Mouse (Mus musculus): ENCODE data around the gene 1700025G04Rik. TPM values are rescaled to one million over a fixed set of nuclear protein-coding genes. Genes with fewer than 3 reads are reported as not detected.

Gene 1700025G04Rik
- polyA plus RNA-seq, 1 experiment from 2014 or later = 2.3 TPM

DNA sequence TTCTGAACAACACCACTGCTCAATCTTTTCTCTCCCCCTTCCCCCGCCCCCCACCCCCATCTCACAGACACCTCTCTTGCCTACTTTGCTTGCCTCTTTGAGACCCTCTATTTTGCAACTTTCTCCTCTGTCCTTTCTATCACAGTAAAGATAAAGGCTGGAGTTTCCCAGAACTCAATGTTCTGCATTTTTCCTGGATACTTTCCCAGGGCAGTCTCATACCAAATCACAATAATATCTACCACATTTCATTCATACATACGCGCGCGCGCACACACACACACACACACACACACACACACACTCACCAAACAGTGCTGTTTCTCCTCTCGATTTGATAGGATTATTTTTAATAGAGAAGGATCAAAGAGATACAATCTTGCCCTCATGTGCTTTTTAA, 8.8 kb downstream of the 1700025G04Rik start:
- ATAC-seq (ENCODE audit: low read depth) = no peak
- H3K4me2 ChIP-seq (ENCODE audit: low read depth, low read length) = no peak overlapping the region
- H3K27me3 ChIP-seq (ENCODE audit: control insufficient read depth, insufficient read depth, low read depth, low read length) = no peaks in the 10 kb centered on the region; the same call in 1 of the 2 replicates
- H3K36me3 ChIP-seq (ENCODE audit: control insufficient read depth, insufficient read depth) = no peaks in the 10 kb centered on the region
- H3K27ac ChIP-seq (ENCODE audit: low read length) = no peak overlapping the region
- H3K4me3 ChIP-seq (ENCODE audit: low read depth, low read length) = no peak overlapping the region
- WGBS (ENCODE audit: insufficient replicate concordance) = 87% methylated on average over 7 of the region's 7 CpGs
- no peaks in the 10 kb centered on the region for H3K9me3 ChIP-seq (replicated peaks; ENCODE audit: control insufficient read depth, low read length)
- H3K9ac ChIP-seq (ENCODE audit: low read depth, low read length) = no peak overlapping the region
- H3K4me1 ChIP-seq (ENCODE audit: control insufficient read depth, low read depth, low read length) = no peaks in the 10 kb centered on the region; the same call in 1 of the 2 replicates

DNA sequence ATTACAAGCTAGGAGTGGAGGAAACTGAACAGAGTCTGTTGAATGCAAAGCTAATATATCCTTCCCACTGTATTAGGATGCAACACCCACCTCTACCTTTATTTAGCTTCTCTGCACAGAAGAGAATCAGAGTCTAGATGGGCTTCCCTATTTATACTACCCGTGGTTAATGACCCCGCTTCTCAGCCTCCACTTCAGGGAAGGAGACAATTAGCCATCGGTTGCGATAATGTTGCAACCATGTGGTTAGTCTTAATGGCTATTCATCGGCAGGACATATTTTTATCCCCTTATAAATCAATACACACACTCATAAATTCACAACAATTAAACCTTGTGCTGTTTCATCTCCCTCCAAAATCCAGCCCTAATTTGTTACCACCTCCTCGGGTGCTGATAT, 9.7 kb downstream of the 1700025G04Rik start:
- no peaks in the 10 kb centered on the region for H3K36me3 ChIP-seq (ENCODE audit: control insufficient read depth, insufficient read depth)
- ATAC-seq (ENCODE audit: low read depth) = no peak
- no peaks in the 10 kb centered on the region for H3K9me3 ChIP-seq (replicated peaks; ENCODE audit: control insufficient read depth, low read length)
- H3K27ac ChIP-seq (ENCODE audit: low read length) = no peak overlapping the region
- no peak overlapping the region for H3K4me3 ChIP-seq (ENCODE audit: low read depth, low read length)
- 52% methylated on average over 6 of the region's 6 CpGs for WGBS (ENCODE audit: insufficient replicate concordance)
- no peak overlapping the region for H3K9ac ChIP-seq (ENCODE audit: low read depth, low read length)
- H3K4me1 ChIP-seq (ENCODE audit: control insufficient read depth, low read depth, low read length) = no peaks in the 10 kb centered on the region; the same call in 1 of the 2 replicates
- no peaks in the 10 kb centered on the region; the same call in 1 of the 2 replicates for H3K27me3 ChIP-seq (ENCODE audit: control insufficient read depth, insufficient read depth, low read depth, low read length)
- H3K4me2 ChIP-seq (ENCODE audit: low read depth, low read length) = no peak overlapping the region

DNA sequence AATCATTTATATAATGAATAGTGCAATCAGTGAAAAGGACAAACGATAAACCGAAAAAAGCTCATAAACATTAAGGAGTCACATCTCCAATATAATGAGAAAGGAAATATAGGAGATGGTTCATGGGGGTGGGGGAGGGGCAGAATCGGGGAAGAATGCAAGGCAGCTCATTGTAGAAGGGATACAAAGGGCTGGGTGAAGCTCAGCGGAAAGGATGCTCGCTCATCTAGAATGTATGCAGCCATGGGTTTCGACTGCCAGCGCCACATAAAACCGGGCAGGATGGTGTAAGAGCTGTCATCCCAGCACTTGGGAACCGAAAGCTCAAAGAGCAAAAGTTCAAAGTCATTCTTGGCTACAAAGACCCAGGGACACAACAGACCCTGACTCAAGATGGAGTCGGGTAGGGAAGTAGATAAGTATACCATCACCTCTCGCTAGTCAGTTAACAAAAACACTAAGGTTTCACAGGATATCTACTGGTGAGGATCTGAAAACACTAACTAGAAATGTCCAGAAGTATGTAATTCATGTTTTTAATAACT, 12.7 kb downstream of the 1700025G04Rik start:
- H3K27me3 ChIP-seq (ENCODE audit: control insufficient read depth, insufficient read depth, low read depth, low read length) = no peaks in the 10 kb centered on the region

DNA sequence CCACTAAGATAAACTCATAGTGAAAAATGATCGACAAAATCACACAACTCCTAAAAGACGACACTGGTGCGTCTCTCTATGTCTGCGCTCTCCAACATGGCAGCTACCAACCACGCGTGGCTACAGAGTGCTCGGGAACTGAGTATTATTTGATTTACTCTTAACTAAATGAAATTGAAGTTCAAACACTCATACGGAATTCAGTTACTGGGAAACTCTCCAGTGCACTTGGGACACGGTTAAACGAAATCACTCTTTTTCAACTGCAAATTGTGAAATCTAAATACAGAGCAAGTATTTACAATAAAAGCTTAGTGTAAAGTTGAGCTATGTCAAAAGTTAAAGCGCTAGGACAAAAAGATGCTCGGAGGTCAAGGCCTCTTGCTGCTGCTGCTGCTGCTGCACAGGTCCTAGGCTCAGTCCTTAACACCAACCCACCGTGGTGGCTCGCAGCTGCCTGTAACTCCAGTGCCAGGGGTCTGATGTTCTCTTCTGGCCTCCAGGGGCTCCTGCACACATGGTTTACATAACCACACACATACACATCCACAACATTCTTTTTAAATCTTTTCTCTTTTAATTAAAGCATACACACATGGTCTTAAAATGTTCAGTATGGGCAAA, 13.6 kb downstream of the 1700025G04Rik start:
- H3K4me3 ChIP-seq (ENCODE audit: low read depth, low read length) = no peak overlapping the region
- no peaks in the 10 kb centered on the region for H3K4me1 ChIP-seq (ENCODE audit: control insufficient read depth, low read depth, low read length)
- WGBS (ENCODE audit: insufficient replicate concordance) = 73% methylated on average over 14 of the region's 14 CpGs
- H3K27ac ChIP-seq (ENCODE audit: low read length) = no peak overlapping the region
- no peak overlapping the region for H3K9ac ChIP-seq (ENCODE audit: low read depth, low read length)
- no peaks in the 10 kb centered on the region for H3K36me3 ChIP-seq (ENCODE audit: control insufficient read depth, insufficient read depth)
- H3K4me2 ChIP-seq (ENCODE audit: low read depth, low read length) = no peak overlapping the region
- no peaks in the 10 kb centered on the region for H3K27me3 ChIP-seq (ENCODE audit: control insufficient read depth, insufficient read depth, low read depth, low read length)
- ATAC-seq (ENCODE audit: low read depth) = no peak
- H3K9me3 ChIP-seq (replicated peaks; ENCODE audit: control insufficient read depth, low read length) = no peaks in the 10 kb centered on the region

More for the DNA sequence above, 12.7 kb downstream of the 1700025G04Rik start:
- H3K4me3 ChIP-seq (ENCODE audit: low read depth, low read length) = no peak overlapping the region
- no peak overlapping the region for H3K27ac ChIP-seq (ENCODE audit: low read length)
- 66% methylated on average over 11 of the region's 11 CpGs for WGBS (ENCODE audit: insufficient replicate concordance)
- no peaks in the 10 kb centered on the region for H3K9me3 ChIP-seq (replicated peaks; ENCODE audit: control insufficient read depth, low read length)
- H3K9ac ChIP-seq (ENCODE audit: low read depth, low read length) = no peak overlapping the region
- no peak for ATAC-seq (ENCODE audit: low read depth)
- no peak overlapping the region for H3K4me2 ChIP-seq (ENCODE audit: low read depth, low read length)
- no peaks in the 10 kb centered on the region for H3K36me3 ChIP-seq (ENCODE audit: control insufficient read depth, insufficient read depth)
- no peaks in the 10 kb centered on the region for H3K4me1 ChIP-seq (ENCODE audit: control insufficient read depth, low read depth, low read length)

DNA sequence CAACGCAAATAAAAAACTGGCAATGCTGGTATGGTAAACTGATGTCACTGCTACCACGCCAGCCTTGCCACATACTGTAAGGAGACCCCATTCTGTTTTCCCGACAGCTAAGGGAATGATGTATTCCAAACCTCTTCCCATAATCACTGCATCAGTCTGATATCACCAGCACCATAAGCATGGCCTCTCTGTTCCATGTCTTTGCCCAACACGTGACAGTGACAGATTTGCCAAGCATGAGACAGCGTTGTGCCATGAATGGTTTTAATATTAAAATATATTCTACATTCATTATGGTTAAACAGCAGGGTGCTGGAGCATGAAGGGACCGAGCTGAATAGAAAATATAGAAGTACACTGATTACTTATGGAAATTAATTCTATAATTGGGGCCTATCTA, 14.2 kb downstream of the 1700025G04Rik start:
- Histone ChIP-seq H3K4me1 (ENCODE audit: control insufficient read depth, low read depth, low read length) (no peaks in the 10 kb centered on the region), H3K9ac (ENCODE audit: low read depth, low read length) (no peak overlapping the region), H3K27ac (ENCODE audit: low read length) (no peak overlapping the region), H3K4me2 (ENCODE audit: low read depth, low read length) (no peak overlapping the region), H3K4me3 (ENCODE audit: low read depth, low read length) (no peak overlapping the region), H3K36me3 (ENCODE audit: control insufficient read depth, insufficient read depth) (no peaks in the 10 kb centered on the region), H3K27me3 (ENCODE audit: control insufficient read depth, insufficient read depth, low read depth, low read length) (no peaks in the 10 kb centered on the region), H3K9me3 (replicated peaks; ENCODE audit: control insufficient read depth, low read length) (no peaks in the 10 kb centered on the region)
- WGBS (ENCODE audit: insufficient replicate concordance) = 69% methylated on average over 6 of the region's 6 CpGs
- ATAC-seq (ENCODE audit: low read depth) = no peak

DNA sequence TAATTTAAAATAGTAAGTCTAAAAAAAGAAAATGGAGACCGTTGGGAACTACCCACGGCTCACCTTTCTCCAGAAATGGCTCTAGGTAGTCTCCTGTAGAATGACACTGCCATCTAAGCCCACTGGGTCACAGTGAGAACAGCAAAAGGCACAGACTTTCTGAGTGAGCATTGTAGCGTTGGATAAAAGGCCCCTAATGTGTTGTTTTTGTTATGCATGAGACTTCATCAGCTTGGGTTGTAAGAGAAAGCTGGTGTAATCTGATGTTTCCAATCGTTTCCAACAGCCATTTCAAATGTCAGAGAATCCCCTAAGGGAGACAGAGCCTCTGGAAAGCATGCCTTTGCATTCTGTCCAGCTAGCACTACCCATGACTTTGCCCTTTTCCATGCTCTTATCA, 19.5 kb downstream of the 1700025G04Rik start:
- Histone ChIP-seq H3K36me3 (ENCODE audit: control insufficient read depth, insufficient read depth) (no peaks in the 10 kb centered on the region), H3K9me3 (replicated peaks; ENCODE audit: control insufficient read depth, low read length) (no peaks in the 10 kb centered on the region), H3K4me3 (ENCODE audit: low read depth, low read length) (no peak overlapping the region), H3K9ac (ENCODE audit: low read depth, low read length) (no peak overlapping the region), H3K4me1 (ENCODE audit: control insufficient read depth, low read depth, low read length) (no peaks in the 10 kb centered on the region), H3K4me2 (ENCODE audit: low read depth, low read length) (no peak overlapping the region), H3K27ac (ENCODE audit: low read length) (no peak overlapping the region), H3K27me3 (ENCODE audit: control insufficient read depth, insufficient read depth, low read depth, low read length) (no peaks in the 10 kb centered on the region)
- WGBS (ENCODE audit: insufficient replicate concordance) = 54% methylated on average over 4 of the region's 4 CpGs
- no peak for ATAC-seq (ENCODE audit: low read depth)

DNA sequence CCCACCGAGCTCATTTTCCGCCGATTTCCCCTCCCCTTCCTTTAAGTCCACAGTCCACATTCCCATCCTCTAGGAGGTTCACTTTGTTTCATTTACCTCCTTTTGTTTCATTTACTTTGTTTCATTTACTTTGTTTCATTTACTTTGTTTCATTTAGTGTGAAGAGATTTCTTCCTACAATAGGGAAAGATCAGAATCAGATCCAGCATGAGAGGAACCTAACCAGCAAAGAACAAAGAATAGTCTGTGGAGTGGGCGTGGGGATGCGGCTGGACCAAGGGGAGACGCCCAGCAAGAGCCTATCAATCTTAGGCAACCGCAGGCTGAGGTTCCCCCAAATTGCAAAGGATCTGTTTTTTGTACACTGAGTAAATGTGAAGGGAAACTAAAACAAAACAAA, 20.2 kb downstream of the 1700025G04Rik start:
- Histone ChIP-seq H3K9ac (ENCODE audit: low read depth, low read length) (no peak overlapping the region), H3K4me2 (ENCODE audit: low read depth, low read length) (no peak overlapping the region), H3K4me3 (ENCODE audit: low read depth, low read length) (no peak overlapping the region), H3K36me3 (ENCODE audit: control insufficient read depth, insufficient read depth) (no peaks in the 10 kb centered on the region), H3K27ac (ENCODE audit: low read length) (no peak overlapping the region), H3K4me1 (ENCODE audit: control insufficient read depth, low read depth, low read length) (no peaks in the 10 kb centered on the region), H3K9me3 (replicated peaks; ENCODE audit: control insufficient read depth, low read length) (no peaks in the 10 kb centered on the region), H3K27me3 (ENCODE audit: control insufficient read depth, insufficient read depth, low read depth, low read length) (no peaks in the 10 kb centered on the region)
- no peak for ATAC-seq (ENCODE audit: low read depth)
- WGBS (ENCODE audit: insufficient replicate concordance) = 69% methylated on average over 7 of the region's 7 CpGs

DNA sequence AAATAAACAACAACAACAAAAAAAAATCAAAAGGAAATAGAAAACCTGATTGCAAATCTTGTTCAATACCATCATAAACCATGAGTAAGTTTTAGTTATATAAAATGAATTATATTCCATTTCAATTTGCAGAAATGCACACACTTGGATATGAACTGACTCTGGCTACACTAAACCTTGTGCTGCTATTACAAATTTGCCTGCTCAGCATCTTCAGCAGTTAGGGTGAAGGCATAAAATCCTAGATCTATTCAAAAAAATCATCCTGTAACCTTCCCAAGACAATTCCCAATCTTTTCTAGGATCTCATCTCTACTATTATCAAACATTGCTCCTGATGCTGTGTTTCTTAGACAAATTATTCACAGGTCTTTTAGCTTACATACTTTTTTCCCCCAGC, 22.0 kb downstream of the 1700025G04Rik start:
- no peak for ATAC-seq (ENCODE audit: low read depth)
- Histone ChIP-seq H3K36me3 (ENCODE audit: control insufficient read depth, insufficient read depth) (no peaks in the 10 kb centered on the region), H3K4me3 (ENCODE audit: low read depth, low read length) (no peak overlapping the region), H3K27ac (ENCODE audit: low read length) (no peak overlapping the region), H3K9ac (ENCODE audit: low read depth, low read length) (no peak overlapping the region), H3K27me3 (ENCODE audit: control insufficient read depth, insufficient read depth, low read depth, low read length) (no peaks in the 10 kb centered on the region), H3K4me1 (ENCODE audit: control insufficient read depth, low read depth, low read length) (no peaks in the 10 kb centered on the region), H3K9me3 (replicated peaks; ENCODE audit: control insufficient read depth, low read length) (no peaks in the 10 kb centered on the region), H3K4me2 (ENCODE audit: low read depth, low read length) (no peak overlapping the region)

DNA sequence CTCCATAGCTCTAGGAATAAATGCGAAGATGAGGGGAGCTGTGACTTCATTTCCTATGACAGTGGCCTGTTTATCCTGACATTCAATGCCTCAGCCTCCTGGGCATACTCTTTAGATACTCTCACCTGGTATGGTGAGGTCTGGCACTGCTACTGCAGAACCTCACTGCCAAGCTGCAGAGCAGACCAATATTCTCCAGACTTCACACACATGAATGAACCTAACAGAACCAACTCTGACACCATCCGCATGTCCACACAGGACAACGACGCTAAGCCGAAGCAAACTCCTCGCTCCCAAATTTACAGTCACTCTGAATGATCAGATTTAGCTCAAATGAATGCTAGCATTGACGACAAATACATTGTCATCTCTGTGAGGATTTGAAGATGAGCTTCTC, 24.4 kb downstream of the 1700025G04Rik start:
- WGBS (ENCODE audit: insufficient replicate concordance) = 82% methylated on average over 7 of the region's 7 CpGs
- no peak overlapping the region for H3K4me2 ChIP-seq (ENCODE audit: low read depth, low read length)
- no peak overlapping the region for H3K27ac ChIP-seq (ENCODE audit: low read length)
- H3K4me3 ChIP-seq (ENCODE audit: low read depth, low read length) = no peak overlapping the region
- no peaks in the 10 kb centered on the region for H3K27me3 ChIP-seq (ENCODE audit: control insufficient read depth, insufficient read depth, low read depth, low read length)
- H3K9ac ChIP-seq (ENCODE audit: low read depth, low read length) = no peak overlapping the region
- ATAC-seq (ENCODE audit: low read depth) = no peak
- no peaks in the 10 kb centered on the region for H3K36me3 ChIP-seq (ENCODE audit: control insufficient read depth, insufficient read depth)
- H3K4me1 ChIP-seq (ENCODE audit: control insufficient read depth, low read depth, low read length) = no peaks in the 10 kb centered on the region
- no peaks in the 10 kb centered on the region for H3K9me3 ChIP-seq (replicated peaks; ENCODE audit: control insufficient read depth, low read length)

Data from liver, embryonic 16.5 days (tissue).